In genomic region chr5:145190875-145191798, GRCm38 (mm10) we compare ENCODE assay signal across 8 mouse cellular contexts. TPM values are rescaled to one million over a fixed set of nuclear protein-coding genes. Genes with fewer than 3 reads are reported as not detected.
DNase-seq lines count a peak whose midpoint lies in the region; ATAC-seq lines count a peak whose summit lies in the region.

No protein-coding gene starts in this region.

- H3K9me3 ChIP-seq in hindbrain, embryonic 16.5 days (ENCODE audit: control insufficient read depth, low read length), result no peaks in the 10 kb centered on the region

- H3K4me1 ChIP-seq in hindbrain, embryonic 16.5 days (ENCODE audit: control insufficient read depth, insufficient read depth, low read depth, low read length), result peaks cover 19% of the 10 kb centered on the region

- H3K4me3 ChIP-seq in hindbrain, embryonic 16.5 days (ENCODE audit: low read length), result peak overlapping the region; percentile 77

- H3K9ac ChIP-seq in hindbrain, embryonic 16.5 days (ENCODE audit: low read depth, low read length), result peak overlapping the region; percentile 76

- DNase-seq in ZHBTc4 (ENCODE audit: low read depth, low spot score), result peak; percentile 97
- DNase-seq in cerebellum, postnatal 4 days (ENCODE audit: low spot score in 2 of 2), result peak; percentile 65 to 87
- peak; percentile 90 for DNase-seq in gastrocnemius, adult 18-20 months (ENCODE audit: low spot score)
- DNase-seq in left cerebral cortex, adult 18-20 months (ENCODE audit: low spot score in 2 of 2), result peak; percentile 94
- peak; percentile 93 for DNase-seq in lung, postnatal 4 days
- peak; percentile 96 for DNase-seq in retina, postnatal 1 day
- DNase-seq in thymus, postnatal 4 days, result peak; percentile 90

- peak overlapping the region; percentile 76 for H3K27ac ChIP-seq in hindbrain, embryonic 16.5 days (ENCODE audit: low read depth, low read length)

- WGBS in hindbrain, embryonic 16.5 days, result under 1% methylated on average over 41 of the region's 41 CpGs

- H3K36me3 ChIP-seq in hindbrain, embryonic 16.5 days (ENCODE audit: control insufficient read depth, insufficient read depth, low read length), result peaks cover 30% of the 10 kb centered on the region

- peak; percentile 89 for ATAC-seq in hindbrain, embryonic 16.5 days

- H3K4me2 ChIP-seq in hindbrain, embryonic 16.5 days (ENCODE audit: low read length), result peak overlapping the region; percentile 90

- no peaks in the 10 kb centered on the region for H3K27me3 ChIP-seq in hindbrain, embryonic 16.5 days (replicated peaks; ENCODE audit: control insufficient read depth, insufficient read depth, low read length)

RNA-seq across cellular contexts. Expression of gene Atp5j2, which starts 0.7 kb away (rescaled TPM):
- 100 to 1,000 TPM; 688 to 719 TPM for total RNA-seq in gastrocnemius, adult 18-20 months (2021)
- 673 and 743 TPM in 2 replicates for polyA plus RNA-seq in hindbrain, embryonic 16.5 days (2015; fragmentation: Nextera tagmentation; extraction: Ambion mirVana)
- total RNA-seq in left cerebral cortex, adult 18-20 months (2021), result 100 to 1,000 TPM; 223 to 245 TPM

RNA-seq across cellular contexts. Expression of gene Zkscan14, which starts 10.5 kb away (rescaled TPM):
- total RNA-seq in gastrocnemius, adult 18-20 months (2021), result 10 to 100 TPM in 1 of 2 experiments, 1 to 10 TPM in 1; 8.7 to 11.8 TPM
- 13.1 and 14.1 TPM in 2 replicates for polyA plus RNA-seq in hindbrain, embryonic 16.5 days (2015; fragmentation: Nextera tagmentation; extraction: Ambion mirVana)
- 10 to 100 TPM; 11.8 to 15.8 TPM for total RNA-seq in left cerebral cortex, adult 18-20 months (2021)

RNA-seq across cellular contexts. Expression of gene Zkscan5, which starts 13.2 kb away (rescaled TPM):
- total RNA-seq in gastrocnemius, adult 18-20 months (2021), result 1 to 10 TPM; 8.5 to 9.6 TPM
- 13.7 and 14.5 TPM in 2 replicates for polyA plus RNA-seq in hindbrain, embryonic 16.5 days (2015; fragmentation: Nextera tagmentation; extraction: Ambion mirVana)
- total RNA-seq in left cerebral cortex, adult 18-20 months (2021), result 1 to 10 TPM; 9.4 to 9.5 TPM

RNA-seq across cellular contexts. Expression of gene Cpsf4, which starts 24.1 kb away (rescaled TPM):
- 1 to 10 TPM; 9.2 to 9.5 TPM for total RNA-seq in gastrocnemius, adult 18-20 months (2021)
- 45.4 and 47.4 TPM in 2 replicates for polyA plus RNA-seq in hindbrain, embryonic 16.5 days (2015; fragmentation: Nextera tagmentation; extraction: Ambion mirVana)
- total RNA-seq in left cerebral cortex, adult 18-20 months (2021), result 10 to 100 TPM; 19.9 to 25.1 TPM

RNA-seq across cellular contexts. Expression of gene Ptcd1, which starts 24.2 kb away (rescaled TPM):
- total RNA-seq in gastrocnemius, adult 18-20 months (2021), result 10 to 100 TPM; 10.6 to 10.8 TPM
- polyA plus RNA-seq in hindbrain, embryonic 16.5 days (2015; fragmentation: Nextera tagmentation; extraction: Ambion mirVana), result 19.6 and 22.4 TPM in 2 replicates
- 10 to 100 TPM; 21.5 to 22.4 TPM for total RNA-seq in left cerebral cortex, adult 18-20 months (2021)

Comparison
In these comparisons a context has a peak if more than half of its experiments do, and no peak if none do; other contexts are left out.
1. Peak in every context shown above with its lines: DNase-seq, ATAC-seq, H3K4me3 ChIP-seq and H3K27ac ChIP-seq.